Mouse (Mus musculus): ENCODE data around the gene Mei4. TPM values are rescaled to one million over a fixed set of nuclear protein-coding genes. Genes with fewer than 3 reads are reported as not detected.

The Mei4 gene
- 0.34 and 0.69 TPM in 2 replicates for polyA plus RNA-seq (2012; rRNA removed)

GRCm38 (mm10) chr9:81863181-81863887 lies at the start of gene Mei4:
Gene Mei4, plus strand, starts transcription at chr9:81863670.
- H3K4me3 ChIP-seq (ENCODE audit: insufficient read depth, low read length) = peak within 1 kb of the TSS; percentile 38
- no peaks in the 10 kb centered on the region for H3K4me1 ChIP-seq (ENCODE audit: control insufficient read depth, insufficient read depth, low read length)
- TF ChIP-seq POLR2A (IDR thresholded peaks at IDR 0.05; ENCODE audit: extremely low read depth, insufficient read depth, low read length) (no peak), CTCF (IDR thresholded peaks at IDR 0.05; ENCODE audit: extremely low read depth, insufficient read depth, low read length) (peak; percentile 38)

GRCm38 (mm10) chr9:81819715-81820373 lies 43.6 kb upstream of the Mei4 start:
- TF ChIP-seq CTCF (IDR thresholded peaks at IDR 0.05; ENCODE audit: extremely low read depth, insufficient read depth, low read length) = no peak
- no peak for TF ChIP-seq POLR2A (IDR thresholded peaks at IDR 0.05; ENCODE audit: extremely low read depth, insufficient read depth, low read length)
- H3K4me1 ChIP-seq (ENCODE audit: control insufficient read depth, insufficient read depth, low read length) = no peaks in the 10 kb centered on the region
- H3K27ac ChIP-seq (ENCODE audit: insufficient read depth, low read length) = no peak overlapping the region

More at GRCm38 (mm10) chr9:81863181-81863887, at the start of gene Mei4:
- H3K27ac ChIP-seq (ENCODE audit: insufficient read depth, low read length) = no peak within 1 kb of the TSS

GRCm38 (mm10) chr9:81827560-81827959 lies 35.9 kb upstream of the Mei4 start:
- Histone ChIP-seq H3K4me3 (ENCODE audit: insufficient read depth, low read length) (no peak overlapping the region), H3K27ac (ENCODE audit: insufficient read depth, low read length) (no peak overlapping the region), H3K4me1 (ENCODE audit: control insufficient read depth, insufficient read depth, low read length) (no peaks in the 10 kb centered on the region)
- TF ChIP-seq POLR2A (IDR thresholded peaks at IDR 0.05; ENCODE audit: extremely low read depth, insufficient read depth, low read length) (no peak), CTCF (IDR thresholded peaks at IDR 0.05; ENCODE audit: extremely low read depth, insufficient read depth, low read length) (no peak)

More at GRCm38 (mm10) chr9:81819715-81820373, 43.6 kb upstream of the Mei4 start:
- H3K4me3 ChIP-seq (ENCODE audit: insufficient read depth, low read length) = no peak overlapping the region

GRCm38 (mm10) chr9:81834056-81834455 lies 29.4 kb upstream of the Mei4 start:
- no peaks in the 10 kb centered on the region for H3K4me1 ChIP-seq (ENCODE audit: control insufficient read depth, insufficient read depth, low read length)
- no peak overlapping the region for H3K4me3 ChIP-seq (ENCODE audit: insufficient read depth, low read length)
- H3K27ac ChIP-seq (ENCODE audit: insufficient read depth, low read length) = no peak overlapping the region
- TF ChIP-seq CTCF (IDR thresholded peaks at IDR 0.05; ENCODE audit: extremely low read depth, insufficient read depth, low read length) (no peak), POLR2A (IDR thresholded peaks at IDR 0.05; ENCODE audit: extremely low read depth, insufficient read depth, low read length) (no peak)

GRCm38 (mm10) chr9:81858861-81859260 lies 4.6 kb upstream of the Mei4 start:
- Histone ChIP-seq H3K4me1 (ENCODE audit: control insufficient read depth, insufficient read depth, low read length) (no peaks in the 10 kb centered on the region), H3K27ac (ENCODE audit: insufficient read depth, low read length) (no peak overlapping the region), H3K4me3 (ENCODE audit: insufficient read depth, low read length) (no peak overlapping the region)
- TF ChIP-seq POLR2A (IDR thresholded peaks at IDR 0.05; ENCODE audit: extremely low read depth, insufficient read depth, low read length) (no peak), CTCF (IDR thresholded peaks at IDR 0.05; ENCODE audit: extremely low read depth, insufficient read depth, low read length) (no peak)

- TF ChIP-seq POLR2A (IDR thresholded peaks at IDR 0.05; ENCODE audit: extremely low read depth, insufficient read depth, low read length) (no peak), CTCF (IDR thresholded peaks at IDR 0.05; ENCODE audit: extremely low read depth, insufficient read depth, low read length) (no peak)
- H3K4me1 ChIP-seq (ENCODE audit: control insufficient read depth, insufficient read depth, low read length) = no peaks in the 10 kb centered on the region
- H3K27ac ChIP-seq (ENCODE audit: insufficient read depth, low read length) = no peak overlapping the region
- peak overlapping the region; percentile 38 for H3K4me3 ChIP-seq (ENCODE audit: insufficient read depth, low read length)
Measured at GRCm38 (mm10) chr9:81863888-81864234, 391 bp downstream of the Mei4 start.

GRCm38 (mm10) chr9:81866032-81866431 lies 2.6 kb downstream of the Mei4 start:
- Histone ChIP-seq H3K27ac (ENCODE audit: insufficient read depth, low read length) (no peak overlapping the region), H3K4me1 (ENCODE audit: control insufficient read depth, insufficient read depth, low read length) (no peaks in the 10 kb centered on the region), H3K4me3 (ENCODE audit: insufficient read depth, low read length) (no peak overlapping the region)
- TF ChIP-seq POLR2A (IDR thresholded peaks at IDR 0.05; ENCODE audit: extremely low read depth, insufficient read depth, low read length) = no peak
- no peak for TF ChIP-seq CTCF (IDR thresholded peaks at IDR 0.05; ENCODE audit: extremely low read depth, insufficient read depth, low read length)

- H3K4me1 ChIP-seq (ENCODE audit: control insufficient read depth, insufficient read depth, low read length) = no peaks in the 10 kb centered on the region
- H3K27ac ChIP-seq (ENCODE audit: insufficient read depth, low read length) = no peak overlapping the region
- H3K4me3 ChIP-seq (ENCODE audit: insufficient read depth, low read length) = no peak overlapping the region
- no peak for TF ChIP-seq POLR2A (IDR thresholded peaks at IDR 0.05; ENCODE audit: extremely low read depth, insufficient read depth, low read length)
- TF ChIP-seq CTCF (IDR thresholded peaks at IDR 0.05; ENCODE audit: extremely low read depth, insufficient read depth, low read length) = no peak
Measured at GRCm38 (mm10) chr9:81921456-81921855, 58.0 kb downstream of the Mei4 start.

- TF ChIP-seq POLR2A (IDR thresholded peaks at IDR 0.05; ENCODE audit: extremely low read depth, insufficient read depth, low read length) (no peak), CTCF (IDR thresholded peaks at IDR 0.05; ENCODE audit: extremely low read depth, insufficient read depth, low read length) (no peak)
- H3K27ac ChIP-seq (ENCODE audit: insufficient read depth, low read length) = no peak overlapping the region
- H3K4me3 ChIP-seq (ENCODE audit: insufficient read depth, low read length) = no peak overlapping the region
- no peaks in the 10 kb centered on the region for H3K4me1 ChIP-seq (ENCODE audit: control insufficient read depth, insufficient read depth, low read length)
Measured at GRCm38 (mm10) chr9:81924744-81925143, 61.3 kb downstream of the Mei4 start.

GRCm38 (mm10) chr9:81940533-81940932 lies 77.1 kb downstream of the Mei4 start:
- Histone ChIP-seq H3K4me3 (ENCODE audit: insufficient read depth, low read length) (no peak overlapping the region), H3K27ac (ENCODE audit: insufficient read depth, low read length) (no peak overlapping the region), H3K4me1 (ENCODE audit: control insufficient read depth, insufficient read depth, low read length) (no peaks in the 10 kb centered on the region)
- no peak for TF ChIP-seq CTCF (IDR thresholded peaks at IDR 0.05; ENCODE audit: extremely low read depth, insufficient read depth, low read length)
- no peak for TF ChIP-seq POLR2A (IDR thresholded peaks at IDR 0.05; ENCODE audit: extremely low read depth, insufficient read depth, low read length)

All from cortical plate, adult 2 months (tissue).